Mouse (Mus musculus) limb, embryonic 14.5 days (tissue): ENCODE results near the gene Gper1. TPM values are rescaled to one million over a fixed set of nuclear protein-coding genes. Genes with fewer than 3 reads are reported as not detected.

ENCODE experiments used
- ATAC-seq: fragments of 200-750 bp; cut with Nextera tagmentation; 2 replicates; pipeline ENCODE4 v1.8.0; 2017; ENCODE audit warnings: low read depth, moderate number of reproducible peaks, moderate TSS enrichment; ENCODE audit not compliant: low FRiP score
- DNase-seq: peaks from one replicate; pipeline ENCODE4 v3.0.0-alpha.2; 2015; ENCODE audit warnings: low spot score
- H3K27ac ChIP-seq: fragments of 300-500 bp; sonication (generic); replicated peaks from 2 replicates; pipeline ENCODE4 v1.5.1; 2014; ENCODE audit warnings: low read depth, mild to moderate bottlenecking, low read length, moderate library complexity, mixed read lengths
- H3K27me3 ChIP-seq: fragments of 300-500 bp; sonication (generic); 2 replicates; pipeline ENCODE4 v1.6.1; 2014; ENCODE audit warnings: low read length, mixed read lengths; ENCODE audit not compliant: control insufficient read depth, insufficient read depth
- H3K36me3 ChIP-seq: fragments of 300-500 bp; sonication (generic); 2 replicates; pipeline ENCODE4 v1.6.1; 2014; ENCODE audit warnings: mild to moderate bottlenecking, low read length, moderate library complexity, mixed read lengths; ENCODE audit not compliant: control insufficient read depth, insufficient read depth
- H3K4me1 ChIP-seq: fragments of 300-500 bp; sonication (generic); 2 replicates; pipeline ENCODE4 v1.6.1; 2014; ENCODE audit warnings: antibody characterized with exemption, low read length, mixed read lengths; ENCODE audit not compliant: control insufficient read depth, insufficient read depth
- H3K4me2 ChIP-seq: fragments of 300-500 bp; sonication (generic); replicated peaks from 2 replicates; pipeline ENCODE4 v1.6.1; 2014; ENCODE audit warnings: low read depth, mild to moderate bottlenecking, low read length, moderate library complexity; ENCODE audit not compliant: severe bottlenecking
- H3K4me3 ChIP-seq: fragments of 300-500 bp; sonication (generic); replicated peaks from 2 replicates; pipeline ENCODE4 v1.5.1; 2014; ENCODE audit warnings: low read length
- H3K9ac ChIP-seq: fragments of 300-500 bp; sonication (generic); 2 replicates; pipeline ENCODE4 v1.6.1; 2014; ENCODE audit warnings: mild to moderate bottlenecking, low read depth, low read length, moderate library complexity; ENCODE audit not compliant: severe bottlenecking
- H3K9me3 ChIP-seq: fragments of 300-500 bp; sonication (generic); 2 replicates; pipeline ENCODE4 v1.6.1; 2016; ENCODE audit warnings: low read length; ENCODE audit not compliant: control insufficient read depth
- POLR2A ChIP-seq: fragments of 200-500 bp; IDR thresholded peaks from 2 replicates; pipeline ENCODE4 v1.8.0; 2012; ENCODE audit warnings: inconsistent platforms, mild to moderate bottlenecking, moderate library complexity, borderline replicate concordance; ENCODE audit not compliant: insufficient read depth, insufficient read length; ENCODE audit errors: extremely low read depth
- WGBS: fragments of 180-500 bp; shearing (Covaris S2); extraction: QIAGEN DNeasy Blood & Tissue Kit; methylation state at CpG from one replicate; pipeline ENCODE4 v1.1.7; 2014; 5-methylcytosine and 5-hydroxymethylcytosine counted together
- polyA plus RNA-seq, 2 experiments: library from polyadenylated mRNA; depleted of rRNA in 1 of 2; stranded (reverse) in 1 of 2; unstranded in 1 of 2; fragments of >200 nt; fragmentation: Nextera tagmentation in 1 of 2; extraction: Ambion mirVana in 1 of 2; gene quantifications; 2 replicates each; pipeline versions ENCODE4 v1.2.1 to v1.2.3; 2012 to 2014

The Gper1 gene
- polyA plus RNA-seq, 2 experiments: 4.7 to 6.7 TPM

GRCm38 (mm10) chr5:139433842-139434568 is 11.1 kb downstream of the Gper1 start:
- Histone ChIP-seq H3K9ac (no peak overlapping the region), H3K36me3 (no peaks in the 10 kb centered on the region), H3K4me3 (no peak overlapping the region), H3K27ac (no peak overlapping the region), H3K27me3 (no peaks in the 10 kb centered on the region), H3K9me3 (no peaks in the 10 kb centered on the region), H3K4me2 (no peak overlapping the region), H3K4me1 (peaks cover 19% of the 10 kb centered on the region)
- ATAC-seq (no peak), DNase-seq (no peak)
- TF ChIP-seq POLR2A: no peak
- WGBS: 85% methylated on average over 9 of the region's 9 CpGs

GRCm38 (mm10) chr5:139434940-139435339 is 12.0 kb downstream of the Gper1 start:
- Histone ChIP-seq H3K9ac (no peak overlapping the region), H3K4me1 (peaks cover 14% of the 10 kb centered on the region), H3K27me3 (no peaks in the 10 kb centered on the region), H3K36me3 (no peaks in the 10 kb centered on the region), H3K4me2 (no peak overlapping the region), H3K27ac (0 out of 2 replicates have a peak overlapping the region, but pooled peaks have one; percentile 26), H3K9me3 (no peaks in the 10 kb centered on the region), H3K4me3 (no peak overlapping the region)
- WGBS: 55% methylated on average over 8 of the region's 8 CpGs
- TF ChIP-seq POLR2A: no peak
- DNase-seq (peak; percentile 29), ATAC-seq (peak; percentile 75)

- 98% methylated on average over 4 of the region's 4 CpGs for WGBS
- no peak overlapping the region for H3K9ac ChIP-seq
- H3K36me3 ChIP-seq: no peaks in the 10 kb centered on the region
- no peak overlapping the region for H3K4me2 ChIP-seq
- no peak overlapping the region for H3K27ac ChIP-seq
- H3K4me1 ChIP-seq: peaks cover 10% of the 10 kb centered on the region
- DNase-seq (no peak), ATAC-seq (no peak)
- no peak overlapping the region for H3K4me3 ChIP-seq
- H3K9me3 ChIP-seq: no peaks in the 10 kb centered on the region
- H3K27me3 ChIP-seq: no peaks in the 10 kb centered on the region
- no peak for TF ChIP-seq POLR2A
Observed at GRCm38 (mm10) chr5:139437769-139438168, 14.8 kb downstream of the Gper1 start.

- H3K4me1 ChIP-seq: peaks cover 10% of the 10 kb centered on the region
- no peaks in the 10 kb centered on the region for H3K9me3 ChIP-seq
- H3K4me2 ChIP-seq: no peak overlapping the region
- TF ChIP-seq POLR2A: no peak
- H3K9ac ChIP-seq: no peak overlapping the region
- no peak overlapping the region for H3K4me3 ChIP-seq
- 85% methylated on average over 12 of the region's 12 CpGs for WGBS
- no peak overlapping the region for H3K27ac ChIP-seq
- DNase-seq: no peak
- no peaks in the 10 kb centered on the region for H3K27me3 ChIP-seq
- H3K36me3 ChIP-seq: no peaks in the 10 kb centered on the region
- no peak for ATAC-seq
Observed at GRCm38 (mm10) chr5:139438440-139438839, 15.5 kb downstream of the Gper1 start.

- no peak overlapping the region for H3K4me3 ChIP-seq
- peaks cover 1% of the 10 kb centered on the region for H3K4me1 ChIP-seq
- no peak overlapping the region for H3K4me2 ChIP-seq
- no peaks in the 10 kb centered on the region for H3K27me3 ChIP-seq
- no peak overlapping the region for H3K27ac ChIP-seq
- DNase-seq: no peak
- 87% methylated on average over 5 of the region's 5 CpGs for WGBS
- no peaks in the 10 kb centered on the region for H3K36me3 ChIP-seq
- no peak for ATAC-seq
- TF ChIP-seq POLR2A: no peak
- no peaks in the 10 kb centered on the region for H3K9me3 ChIP-seq
- H3K9ac ChIP-seq: no peak overlapping the region
Observed at GRCm38 (mm10) chr5:139440451-139440850, 17.5 kb downstream of the Gper1 start.
